Mouse (Mus musculus) embryo, embryonic 11.5 days (tissue): ENCODE measurements around the gene Nomo1.
A peak's percentile ranks its signal among the peaks of the same experiment; 100 is the strongest.

Source experiments
- DNase-seq: peaks from one replicate; pipeline ENCODE4 v3.0.0-alpha.2; 2012; ENCODE audit warnings: low read depth, low spot score

The Nomo1 gene

GRCm38 (mm10) chr7:46100563-46100962 is 67.1 kb downstream of the Nomo1 start, which contains the start of gene Kcnj11:
TSS of gene Kcnj11 (minus strand) at chr7:46100764.
- DNase-seq = peak; percentile 75

- no peak for DNase-seq
These were observed 69.6 kb downstream of the Nomo1 start for GRCm38 (mm10) chr7:46103075-46103591.

GRCm38 (mm10) chr7:46103771-46104170 is 70.3 kb downstream of the Nomo1 start:
- DNase-seq = no peak

- DNase-seq = no peak
These were observed 70.9 kb downstream of the Nomo1 start for GRCm38 (mm10) chr7:46104256-46104915.

GRCm38 (mm10) chr7:46105484-46105883 is 72.0 kb downstream of the Nomo1 start:
- no peak for DNase-seq

GRCm38 (mm10) chr7:46110079-46110478 is 76.6 kb downstream of the Nomo1 start:
- DNase-seq = no peak

- no peak for DNase-seq
These were observed 77.8 kb downstream of the Nomo1 start for GRCm38 (mm10) chr7:46111212-46111817.

- DNase-seq = no peak
These were observed 78.4 kb downstream of the Nomo1 start for GRCm38 (mm10) chr7:46111938-46112337.

- DNase-seq = no peak
These were observed 79.9 kb downstream of the Nomo1 start for GRCm38 (mm10) chr7:46113435-46113834.

- DNase-seq = no peak
These were observed 82.7 kb downstream of the Nomo1 start for GRCm38 (mm10) chr7:46116118-46116581.

- no peak for DNase-seq
These were observed 83.5 kb downstream of the Nomo1 start for GRCm38 (mm10) chr7:46117035-46117434.

- no peak for DNase-seq
These were observed 89.5 kb downstream of the Nomo1 start for GRCm38 (mm10) chr7:46122964-46123363.

GRCm38 (mm10) chr7:46124460-46124859 is 91.0 kb downstream of the Nomo1 start:
- no peak for DNase-seq

- DNase-seq = no peak
These were observed 91.8 kb downstream of the Nomo1 start for GRCm38 (mm10) chr7:46125340-46125739.

- DNase-seq = no peak
These were observed 94.7 kb downstream of the Nomo1 start for GRCm38 (mm10) chr7:46128196-46128595.

GRCm38 (mm10) chr7:46129463-46130179 is 96.1 kb downstream of the Nomo1 start:
- DNase-seq = no peak

- no peak for DNase-seq
These were observed 97.2 kb downstream of the Nomo1 start for GRCm38 (mm10) chr7:46130723-46131122.

- DNase-seq = no peak
These were observed 97.8 kb downstream of the Nomo1 start for GRCm38 (mm10) chr7:46131266-46131665.

- DNase-seq = no peak
These were observed 98.3 kb downstream of the Nomo1 start for GRCm38 (mm10) chr7:46131806-46132205.

GRCm38 (mm10) chr7:46132229-46132628 is 98.7 kb downstream of the Nomo1 start:
- no peak for DNase-seq
